Mouse (Mus musculus) testis, adult 2 months (tissue): Measurements from ENCODE around the gene Ptprcap. TPM values are rescaled to one million over a fixed set of nuclear protein-coding genes. Genes with fewer than 3 reads are reported as not detected.
A peak's percentile ranks its signal among the peaks of the same experiment; 100 is the strongest.

Experiments used
- H3K27ac ChIP-seq: fragments of 200-500 bp; 2 replicates; pipeline ENCODE4 v1.5.1; 2012; ENCODE audit warnings: low read depth, low read length; ENCODE audit not compliant: control insufficient read depth, insufficient read depth
- H3K27me3 ChIP-seq: fragments of 200-500 bp; 2 replicates; pipeline ENCODE4 v1.6.1; 2012; ENCODE audit warnings: mild to moderate bottlenecking, low read length, moderate library complexity; ENCODE audit not compliant: control insufficient read depth, insufficient read depth
- H3K36me3 ChIP-seq: fragments of 200-500 bp; 2 replicates; pipeline ENCODE4 v1.6.1; 2012; ENCODE audit warnings: mild to moderate bottlenecking, low read length; ENCODE audit not compliant: control insufficient read depth, insufficient read depth
- H3K4me1 ChIP-seq: fragments of 200-500 bp; 2 replicates; pipeline ENCODE4 v1.6.1; 2012; ENCODE audit warnings: low read length; ENCODE audit not compliant: control insufficient read depth, insufficient read depth
- H3K4me3 ChIP-seq: fragments of 200-500 bp; 2 replicates; pipeline ENCODE4 v1.5.1; 2012; ENCODE audit warnings: low read depth, mild to moderate bottlenecking, low read length, moderate library complexity, mixed read lengths; ENCODE audit not compliant: control insufficient read depth
- CTCF ChIP-seq: fragments of 200-500 bp; IDR thresholded peaks from 2 replicates; pipeline ENCODE4 v1.5.1; 2012; ENCODE audit warnings: low read depth, mild to moderate bottlenecking, inconsistent platforms, low read length, moderate library complexity; ENCODE audit not compliant: control insufficient read depth, insufficient read depth, insufficient replicate concordance
- POLR2A ChIP-seq: fragments of 200-500 bp; IDR thresholded peaks from 2 replicates; pipeline ENCODE4 v1.6.1; 2012; ENCODE audit warnings: low read depth, mild to moderate bottlenecking, inconsistent platforms, low read length, moderate library complexity; ENCODE audit not compliant: control insufficient read depth
- polyA plus RNA-seq: library from polyadenylated mRNA; depleted of rRNA; stranded (reverse); fragments of >200 nt; gene quantifications from 2 replicates; pipeline ENCODE4 v1.2.3, GENCODE M21; 2012

Gene Ptprcap
- polyA plus RNA-seq, 1 experiment, result 0.65 TPM

- Histone ChIP-seq H3K36me3 (no peaks in the 10 kb centered on the region), H3K4me1 (peaks cover 8% of the 10 kb centered on the region), H3K4me3 (peak overlapping the region; percentile 93), H3K27me3 (no peaks in the 10 kb centered on the region), H3K27ac (peak overlapping the region; percentile 33)
- TF ChIP-seq POLR2A, result no peak
- TF ChIP-seq CTCF, result no peak
Measured at GRCm38 (mm10) chr19:4163543-4163887, 10.1 kb downstream of the Ptprcap start.

DNA sequence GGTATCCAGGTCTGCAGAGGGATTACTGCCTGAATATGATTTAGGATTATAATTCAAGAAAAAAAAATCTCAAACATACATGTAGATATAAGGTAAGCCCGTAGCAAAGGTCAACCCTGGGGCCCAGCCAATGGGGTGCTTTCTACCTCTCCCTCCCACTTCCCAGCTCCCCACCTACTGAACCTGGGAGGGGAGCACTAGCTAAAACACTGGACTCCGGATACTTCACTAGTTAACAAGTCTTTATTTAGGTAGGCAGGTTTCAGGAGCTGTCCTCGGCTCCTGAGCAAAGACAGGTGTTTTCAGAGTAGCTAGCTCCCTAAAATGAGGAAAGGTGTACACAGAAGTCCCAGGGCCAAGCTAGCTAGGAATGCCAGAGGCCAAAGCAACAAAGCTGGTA is 10.7 kb downstream of the Ptprcap start:
- peaks cover 8% of the 10 kb centered on the region for H3K4me1 ChIP-seq
- H3K27me3 ChIP-seq, result no peaks in the 10 kb centered on the region
- H3K27ac ChIP-seq, result no peak overlapping the region
- TF ChIP-seq CTCF, result no peak
- TF ChIP-seq POLR2A, result no peak
- H3K36me3 ChIP-seq, result no peaks in the 10 kb centered on the region
- no peak overlapping the region for H3K4me3 ChIP-seq

DNA sequence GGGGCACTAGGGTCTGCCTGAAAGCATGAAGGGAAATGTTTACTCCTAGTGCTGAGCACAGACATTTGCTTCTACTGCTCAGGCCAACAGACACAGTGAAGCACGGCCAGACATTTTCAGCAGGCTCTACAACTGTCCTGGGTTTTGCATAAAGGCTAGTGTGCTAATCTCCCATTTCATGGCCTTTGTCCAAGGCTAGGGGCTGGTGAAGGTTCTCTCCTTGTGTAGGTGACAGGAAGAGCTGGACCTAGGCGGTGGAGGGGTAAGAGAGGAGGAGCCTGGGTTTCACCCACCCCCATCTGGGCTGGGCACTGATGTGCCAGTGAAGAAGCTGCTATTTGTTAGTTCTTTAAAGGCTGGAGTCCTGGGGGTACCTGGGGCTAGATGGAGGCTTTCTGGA is 11.3 kb downstream of the Ptprcap start:
- no peak overlapping the region for H3K4me3 ChIP-seq
- TF ChIP-seq CTCF (no peak), POLR2A (no peak)
- H3K4me1 ChIP-seq, result peaks cover 9% of the 10 kb centered on the region
- no peak overlapping the region for H3K27ac ChIP-seq
- no peaks in the 10 kb centered on the region for H3K36me3 ChIP-seq
- no peaks in the 10 kb centered on the region for H3K27me3 ChIP-seq

DNA sequence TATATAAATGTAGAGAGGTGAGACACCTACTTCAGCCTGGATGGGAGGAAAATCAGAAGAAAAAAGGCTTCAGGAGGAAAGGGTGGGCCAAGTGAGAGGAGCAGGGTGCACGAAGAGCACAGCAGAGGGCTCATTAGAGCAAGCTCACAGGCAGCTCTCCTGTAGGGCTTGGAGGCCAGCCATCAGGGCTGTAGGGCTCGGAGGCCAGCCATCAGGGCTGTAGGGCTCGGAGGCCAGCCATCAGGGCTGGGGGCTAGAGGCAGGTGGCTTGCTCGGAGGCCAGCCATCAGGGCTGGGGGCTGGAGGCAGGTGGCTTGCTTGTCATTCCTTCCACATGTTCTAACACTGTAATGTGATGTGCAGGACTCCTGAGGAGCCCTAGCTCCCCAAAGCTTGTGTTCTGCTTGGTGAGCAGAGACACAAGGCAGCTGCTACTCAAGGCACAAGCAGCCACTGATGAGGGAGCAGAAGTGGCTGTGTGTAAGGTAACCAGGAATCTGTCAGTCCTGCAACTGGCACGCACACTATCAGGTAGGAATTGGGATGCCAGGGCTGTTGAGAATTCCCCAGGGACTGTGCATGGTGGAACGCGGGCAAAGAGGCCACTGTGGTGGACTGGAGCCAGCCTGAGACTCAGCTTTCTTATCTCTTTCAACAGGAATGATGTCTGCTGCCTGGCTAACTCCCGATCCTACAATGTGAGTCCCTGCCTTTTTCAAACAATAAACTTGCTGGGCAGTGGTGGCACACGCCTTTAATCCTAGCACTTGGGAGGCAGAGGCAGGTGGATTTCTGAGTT is 13.5 kb downstream of the Ptprcap start:
- no peaks in the 10 kb centered on the region for H3K27me3 ChIP-seq
- TF ChIP-seq POLR2A (no peak), CTCF (no peak)
- peaks cover 12% of the 10 kb centered on the region for H3K4me1 ChIP-seq
- no peaks in the 10 kb centered on the region for H3K36me3 ChIP-seq
- H3K4me3 ChIP-seq, result no peak overlapping the region
- no peak overlapping the region for H3K27ac ChIP-seq

DNA sequence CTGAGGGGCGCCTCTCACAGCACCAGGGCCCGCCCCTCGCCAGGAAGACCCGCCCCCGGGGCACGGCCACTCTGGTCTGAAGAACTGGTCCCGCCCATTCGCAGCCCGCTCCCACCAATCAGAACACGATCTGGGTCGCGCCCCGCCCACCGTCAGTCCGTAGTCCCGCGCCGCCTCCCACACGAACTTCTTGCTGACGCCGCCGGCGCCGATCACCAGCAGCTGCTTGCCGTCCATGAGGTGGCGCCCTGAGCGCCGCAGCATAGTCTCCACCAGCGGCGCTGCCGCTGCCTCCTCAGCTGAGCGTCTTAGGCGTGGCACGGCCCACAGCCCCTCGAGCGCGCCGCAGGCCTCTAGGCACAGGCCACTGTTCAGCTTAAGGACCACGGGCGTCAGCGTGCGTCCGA is 16.0 kb downstream of the Ptprcap start:
- Histone ChIP-seq H3K4me1 (peaks cover 5% of the 10 kb centered on the region), H3K4me3 (peak overlapping the region; percentile 76), H3K27me3 (no peaks in the 10 kb centered on the region), H3K36me3 (no peaks in the 10 kb centered on the region), H3K27ac (peak overlapping the region; percentile 46)
- TF ChIP-seq POLR2A (peak; percentile 84), CTCF (peak; percentile 41; the same call in 1 of the 2 replicates)

DNA sequence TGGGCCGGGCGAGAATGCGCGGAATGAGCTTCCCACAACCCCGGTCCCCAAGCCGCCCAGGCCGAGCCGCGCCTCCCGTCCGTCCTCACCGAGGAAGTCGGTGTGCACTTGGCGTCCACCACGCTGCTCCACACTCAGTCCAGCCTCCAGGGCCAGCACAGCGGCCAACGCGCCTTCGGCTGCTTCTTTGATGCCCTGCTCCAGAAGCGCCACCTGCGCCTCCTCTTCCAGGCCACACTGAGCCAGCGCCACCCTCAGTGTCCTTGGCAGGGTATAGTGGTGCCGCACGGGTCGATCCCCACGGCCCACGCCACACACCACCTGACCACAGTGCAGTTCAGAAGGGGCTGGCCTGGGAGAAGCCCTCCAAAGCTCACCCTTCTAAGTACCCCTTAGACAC is 16.4 kb downstream of the Ptprcap start:
- Histone ChIP-seq H3K36me3 (no peaks in the 10 kb centered on the region), H3K27ac (peak overlapping the region; percentile 46), H3K4me3 (peak overlapping the region; percentile 76), H3K27me3 (no peaks in the 10 kb centered on the region), H3K4me1 (peaks cover 5% of the 10 kb centered on the region)
- TF ChIP-seq CTCF (no peak), POLR2A (no peak)

DNA sequence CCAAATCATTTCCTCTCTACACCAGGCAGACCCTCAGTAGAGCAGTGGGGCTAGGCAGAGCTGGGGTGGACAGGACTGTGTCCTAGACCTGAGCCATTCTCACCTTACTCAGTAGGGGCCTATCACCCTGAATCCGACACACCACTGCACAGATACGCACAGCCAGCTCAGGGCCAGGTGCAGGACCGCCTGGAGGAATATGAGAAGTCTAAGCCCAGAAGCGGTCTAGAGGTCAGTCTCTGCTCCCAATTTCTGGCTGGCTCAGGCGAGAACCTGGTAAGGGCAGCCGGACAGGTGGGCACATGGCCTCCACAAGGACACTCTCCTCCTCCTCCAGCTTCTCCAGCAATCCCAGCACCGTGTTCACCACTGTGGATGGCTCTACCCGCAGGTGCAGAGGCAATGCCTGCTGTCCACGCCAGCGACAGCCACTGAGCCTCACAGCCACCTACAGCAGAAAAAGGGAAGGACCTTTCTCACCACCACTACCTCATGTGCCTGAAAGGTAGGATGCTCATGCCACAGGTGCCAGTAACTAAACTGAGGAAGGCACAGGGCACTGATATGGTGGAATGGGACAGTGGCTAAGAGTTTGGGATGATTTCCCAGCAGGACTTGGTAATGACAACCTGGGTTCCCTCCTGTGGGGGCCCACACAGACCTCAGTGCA is 17.5 kb downstream of the Ptprcap start:
- H3K4me1 ChIP-seq, result peaks cover 5% of the 10 kb centered on the region
- H3K36me3 ChIP-seq, result no peaks in the 10 kb centered on the region
- H3K27me3 ChIP-seq, result no peaks in the 10 kb centered on the region
- TF ChIP-seq CTCF (no peak), POLR2A (no peak)
- H3K4me3 ChIP-seq, result no peak overlapping the region
- no peak overlapping the region for H3K27ac ChIP-seq
